Mouse (Mus musculus) hindbrain, embryonic 11.5 days (tissue): Measurements from ENCODE around the gene BC100530. TPM values are rescaled to one million over a fixed set of nuclear protein-coding genes. Genes with fewer than 3 reads are reported as not detected.
"Not testable (repeated sequence)": the region's sequence is repeated elsewhere in the genome, so short reads cannot be mapped to it uniquely, and the experiment has no call there.

Source experiments
- ATAC-seq: fragments of 200-750 bp; cut with Nextera tagmentation; 2 replicates; pipeline ENCODE4 v1.8.0; 2017; ENCODE audit warnings: mild to moderate bottlenecking, moderate TSS enrichment, moderate library complexity; ENCODE audit not compliant: low FRiP score
- DNase-seq: peaks from one replicate; pipeline ENCODE4 v3.0.0-alpha.2; 2015; ENCODE audit warnings: low spot score
- H3K27ac ChIP-seq: fragments of 300-500 bp; sonication (generic); 2 replicates; pipeline ENCODE4 v1.5.1; 2014; ENCODE audit warnings: mild to moderate bottlenecking, low read depth, low read length
- H3K27me3 ChIP-seq: fragments of 300-500 bp; sonication (generic); 2 replicates; pipeline ENCODE4 v1.6.1; 2014; ENCODE audit warnings: mild to moderate bottlenecking, low read length, moderate library complexity, mixed read lengths; ENCODE audit not compliant: control insufficient read depth, insufficient read depth
- H3K36me3 ChIP-seq: fragments of 300-500 bp; sonication (generic); 2 replicates; pipeline ENCODE4 v1.6.1; 2014; ENCODE audit warnings: mild to moderate bottlenecking, low read length, moderate library complexity, mixed read lengths; ENCODE audit not compliant: control insufficient read depth, insufficient read depth
- H3K4me1 ChIP-seq: fragments of 300-500 bp; sonication (generic); replicated peaks from 2 replicates; pipeline ENCODE4 v1.6.1; 2014; ENCODE audit warnings: low read length, mixed read lengths; ENCODE audit not compliant: control insufficient read depth, insufficient read depth
- H3K4me2 ChIP-seq: fragments of 300-500 bp; sonication (generic); replicated peaks from 2 replicates; pipeline ENCODE4 v1.6.1; 2014; ENCODE audit warnings: mild to moderate bottlenecking, low read depth, low read length
- H3K4me3 ChIP-seq: fragments of 300-500 bp; sonication (generic); 2 replicates; pipeline ENCODE4 v1.5.1; 2014; ENCODE audit warnings: low read depth, low read length
- H3K9ac ChIP-seq: fragments of 300-500 bp; sonication (generic); 2 replicates; pipeline ENCODE4 v1.6.1; 2014; ENCODE audit warnings: low read depth, low read length
- H3K9me3 ChIP-seq: fragments of 300-500 bp; sonication (generic); 2 replicates; pipeline ENCODE4 v1.6.1; 2016; ENCODE audit warnings: low read length; ENCODE audit not compliant: control insufficient read depth
- WGBS: fragments of 180-500 bp; shearing (Covaris S2); extraction: QIAGEN DNeasy Blood & Tissue Kit; methylation state at CpG from one replicate; pipeline ENCODE4 v1.1.7; 2014; 5-methylcytosine and 5-hydroxymethylcytosine counted together
- polyA plus RNA-seq: library from polyadenylated mRNA; unstranded; fragments of >200 nt; fragmentation: Nextera tagmentation; extraction: Ambion mirVana; gene quantifications from 2 replicates; pipeline ENCODE4 v1.2.1, GENCODE M21; 2014

The BC100530 gene
- polyA plus RNA-seq = 1.0 and 1.2 TPM in 2 replicates

DNA sequence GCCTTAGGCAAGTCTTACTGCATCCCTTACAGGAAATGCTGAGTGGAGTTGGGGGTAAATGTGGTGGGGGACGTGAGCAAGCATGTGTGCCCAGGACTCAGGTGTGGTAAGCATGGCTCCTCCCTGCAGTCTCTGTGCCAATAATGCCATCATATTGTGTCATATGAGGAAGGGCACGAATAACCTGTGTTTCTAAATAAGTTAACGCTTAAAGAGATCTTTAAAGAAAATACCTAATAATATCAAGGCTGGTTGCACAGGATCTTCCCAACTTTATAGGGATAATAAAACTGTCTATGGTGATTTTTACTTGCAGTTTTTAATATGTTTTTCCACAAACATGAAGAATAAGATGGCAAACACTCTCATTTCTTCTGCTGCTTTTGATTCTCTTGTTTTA lies at the start of gene BC100530:
Gene BC100530 (minus strand): TSS at position 101 of the 400 bp plus-strand sequence.
- H3K4me3 ChIP-seq, DNase-seq, H3K27ac ChIP-seq, H3K9ac ChIP-seq, ATAC-seq, H3K4me1 ChIP-seq, H3K9me3 ChIP-seq, H3K36me3 ChIP-seq, H3K4me2 ChIP-seq, H3K27me3 ChIP-seq: not testable (repeated sequence)
- WGBS = 84% methylated on average over 3 of the region's 3 CpGs

DNA sequence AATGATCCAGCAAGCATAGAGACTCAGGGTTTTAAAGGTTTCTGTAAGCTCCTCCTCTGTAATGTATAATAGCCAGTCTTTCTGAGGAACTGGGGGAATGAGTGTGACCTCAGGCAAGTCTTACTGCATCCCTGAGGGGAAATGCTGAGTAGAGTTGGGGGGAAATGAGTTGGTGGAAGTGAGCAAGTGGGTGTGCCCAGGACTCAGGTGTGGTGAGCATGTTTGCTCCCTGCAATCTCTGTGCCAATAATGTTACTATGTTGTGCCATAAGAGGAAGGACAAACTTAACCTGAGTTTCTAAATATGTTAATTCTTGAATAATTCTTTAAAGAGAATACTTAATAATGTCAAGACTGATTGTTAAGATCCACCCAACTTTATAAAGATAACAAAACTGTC lies 40.8 kb upstream of the BC100530 start, which contains the start of gene Stfa2:
Gene Stfa2 (minus strand): TSS at position 101 of the 400 bp plus-strand sequence.
- DNase-seq (no peak), ATAC-seq (no peak)
- Histone ChIP-seq H3K36me3 (no peaks in the 10 kb centered on the region), H3K9ac (no peak within 1 kb of the TSS), H3K4me1 (no peaks in the 10 kb centered on the region), H3K27ac (no peak within 1 kb of the TSS), H3K4me3 (no peak within 1 kb of the TSS), H3K9me3 (no peaks in the 10 kb centered on the region), H3K4me2 (no peak within 1 kb of the TSS), H3K27me3 (no peaks in the 10 kb centered on the region)

GRCm38 (mm10) chr16:36389060-36389459 lies 21.5 kb upstream of the BC100530 start:
- H3K27me3 ChIP-seq = no peaks in the 10 kb centered on the region
- DNase-seq (no peak), ATAC-seq (no peak)
- no peaks in the 10 kb centered on the region for H3K36me3 ChIP-seq
- no peak overlapping the region for H3K4me3 ChIP-seq
- 23% methylated on average over 4 of the region's 4 CpGs for WGBS
- H3K4me2 ChIP-seq = no peak overlapping the region
- H3K4me1 ChIP-seq = no peaks in the 10 kb centered on the region
- no peak overlapping the region for H3K27ac ChIP-seq
- H3K9ac ChIP-seq = no peak overlapping the region
- no peaks in the 10 kb centered on the region for H3K9me3 ChIP-seq

DNA sequence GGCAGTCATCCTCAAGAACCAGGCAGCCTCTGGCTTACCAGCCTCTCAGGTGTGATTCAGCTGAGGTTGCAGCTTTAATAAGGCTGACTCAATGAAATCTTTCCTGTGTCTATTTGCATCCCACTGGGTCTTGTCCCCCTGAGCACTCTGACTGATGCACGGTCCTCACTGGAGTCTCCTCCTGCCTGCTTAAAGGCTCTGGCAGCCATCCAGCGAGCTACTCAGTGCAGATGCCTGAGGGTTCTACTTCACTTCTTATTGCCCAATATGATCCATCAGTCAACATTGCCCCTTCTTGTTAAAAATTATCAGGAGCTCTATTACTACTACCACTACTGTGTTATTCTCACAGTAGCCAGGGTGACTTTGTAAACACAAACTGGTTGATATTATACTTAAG lies 30.4 kb downstream of the BC100530 start:
- WGBS = 76% methylated on average over 2 of the region's 2 CpGs
- no peak for ATAC-seq
- no peaks in the 10 kb centered on the region for H3K36me3 ChIP-seq
- no peak overlapping the region for H3K27ac ChIP-seq
- H3K9me3 ChIP-seq = no peaks in the 10 kb centered on the region
- no peaks in the 10 kb centered on the region for H3K4me1 ChIP-seq
- H3K9ac ChIP-seq = no peak overlapping the region
- H3K4me2 ChIP-seq = no peak overlapping the region
- no peaks in the 10 kb centered on the region for H3K27me3 ChIP-seq
- H3K4me3 ChIP-seq = no peak overlapping the region
- DNase-seq = no peak

- Histone ChIP-seq H3K27me3 (no peaks in the 10 kb centered on the region), H3K4me1 (no peaks in the 10 kb centered on the region), H3K9me3 (no peaks in the 10 kb centered on the region), H3K36me3 (no peaks in the 10 kb centered on the region), H3K4me2 (no peak within 1 kb of the TSS), H3K4me3 (no peak within 1 kb of the TSS), H3K9ac (no peak within 1 kb of the TSS), H3K27ac (no peak within 1 kb of the TSS)
- WGBS = 81% methylated on average over 3 of the region's 3 CpGs
- DNase-seq = no peak
- ATAC-seq = no peak
These were observed 33.3 kb downstream of the BC100530 start, which contains the start of gene BC117090 for GRCm38 (mm10) chr16:36334232-36334631. Gene BC117090 (minus strand): TSS chr16:36334332.

GRCm38 (mm10) chr16:36319286-36319685 lies 48.3 kb downstream of the BC100530 start:
- no peak for DNase-seq
- Histone ChIP-seq H3K27ac (no peak overlapping the region), H3K9me3 (no peaks in the 10 kb centered on the region), H3K4me2 (no peak overlapping the region), H3K4me1 (no peaks in the 10 kb centered on the region), H3K36me3 (no peaks in the 10 kb centered on the region), H3K4me3 (no peak overlapping the region), H3K9ac (no peak overlapping the region), H3K27me3 (no peaks in the 10 kb centered on the region)
- no peak for ATAC-seq

DNA sequence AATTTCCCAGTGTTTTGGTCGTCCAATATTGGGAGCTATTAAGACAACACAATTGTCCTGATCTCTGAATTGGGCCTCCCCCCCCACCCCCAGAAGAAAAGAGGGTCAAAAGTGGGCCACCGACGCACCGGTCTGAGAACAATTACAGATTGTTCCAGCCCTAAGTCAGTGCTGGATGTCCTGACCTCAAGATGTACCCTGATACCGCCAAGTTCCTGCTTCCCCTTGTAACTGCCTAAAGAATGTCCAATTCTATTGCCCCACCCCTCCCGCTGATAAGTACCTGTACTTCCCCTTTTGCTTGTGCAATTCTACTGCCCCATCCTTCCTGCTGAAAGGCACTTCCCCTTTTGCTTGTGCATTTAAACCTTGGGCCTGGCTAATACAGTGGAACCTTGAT lies 51.4 kb downstream of the BC100530 start:
- H3K9me3 ChIP-seq, H3K9ac ChIP-seq, H3K27ac ChIP-seq, H3K4me1 ChIP-seq, DNase-seq, H3K4me2 ChIP-seq, H3K36me3 ChIP-seq, H3K4me3 ChIP-seq, H3K27me3 ChIP-seq, ATAC-seq: not testable (repeated sequence)
- WGBS = 81% methylated on average over 6 of the region's 6 CpGs

Other genes with a start within 250 kb of the BC100530 start
- gene Csta1, start 236.5 kb downstream of the BC100530 start, polyA plus RNA-seq = 0.15 TPM in 1 of 2 replicates, not detected in the other
- not detected in 2 replicates for gene Stfa2l1, start 210.9 kb downstream of the BC100530 start, polyA plus RNA-seq
- 1.7 TPM in 1 of 2 replicates, not detected in the other for gene Gm5483, start 183.5 kb downstream of the BC100530 start, polyA plus RNA-seq
- gene Gm5416, start 157.3 kb downstream of the BC100530 start, polyA plus RNA-seq = not detected in 2 replicates
- gene 2010005H15Rik, start 146.3 kb downstream of the BC100530 start, polyA plus RNA-seq = 0.28 TPM in 1 of 2 replicates, not detected in the other
- gene Stfa1, start 90.8 kb downstream of the BC100530 start, polyA plus RNA-seq = 1.8 and 2.3 TPM in 2 replicates
- not detected in 2 replicates for gene BC117090, start 33.4 kb downstream of the BC100530 start, polyA plus RNA-seq
- not detected in 2 replicates for gene Stfa2, start 40.7 kb upstream of the BC100530 start, polyA plus RNA-seq
- gene Stfa3, start 87.6 kb upstream of the BC100530 start, polyA plus RNA-seq = not detected in 2 replicates
- gene Casr, start 194.4 kb upstream of the BC100530 start, polyA plus RNA-seq = not detected in 2 replicates